9 mouse cellular contexts compared by ENCODE assay signal in genomic region chr2:90903398-90903797, GRCm38 (mm10). TPM values are rescaled to one million over a fixed set of nuclear protein-coding genes. Genes with fewer than 3 reads are reported as not detected.
DNase-seq lines count a peak whose midpoint lies in the region; ATAC-seq and TF ChIP-seq lines count a peak whose summit lies in the region.
"Had no signal": no experiment of that assay in that cellular context is flagged by ENCODE, and none has a peak within 500 bp of the region (broad histone marks: within the 10 kb centered on the region; RNA-seq: fewer than 3 reads in every experiment).

No protein-coding gene starts in this region.

- no peak for TF ChIP-seq EP300 in heart, adult 2 months (IDR thresholded peaks at IDR 0.05; ENCODE audit: insufficient read depth, low read depth, low read length)
- no peak for TF ChIP-seq EP300 in liver, embryonic 14.5 days (IDR thresholded peaks at IDR 0.05; ENCODE audit: low read depth)

- no peak for DNase-seq in heart, adult 2 months
- DNase-seq in heart, postnatal 36 days = no peak
- no peak for DNase-seq in liver, embryonic 14.5 days (ENCODE audit: low read depth in 3 of 3, low spot score in 3 of 3)
- DNase-seq in retina, embryonic 14.5 days (ENCODE audit: low spot score) = no peak
- no peak for DNase-seq in ovary, postnatal 14 days (ENCODE audit: low spot score)
- DNase-seq in lung, adult 18-20 months = no peak

- H3K79me3 ChIP-seq in C2C12 (ENCODE audit: low read depth) = peaks cover 27% of the 10 kb centered on the region

- TF ChIP-seq CTCF in heart, adult 2 months (IDR thresholded peaks at IDR 0.05) = no peak
- TF ChIP-seq CTCF in C2C12 (IDR thresholded peaks at IDR 0.05; ENCODE audit: control insufficient read depth, insufficient read depth, insufficient read length) = no peak
- no peak for TF ChIP-seq CTCF in liver, embryonic 14.5 days (IDR thresholded peaks at IDR 0.05; ENCODE audit: low read depth)

- WGBS in heart, adult 2 months = 59% methylated on average over 2 of the region's 2 CpGs
- WGBS in forebrain, embryonic 15.5 days = 84% methylated on average over 2 of the region's 2 CpGs
- 77% methylated on average over 2 of the region's 2 CpGs for WGBS in liver, embryonic 14.5 days (ENCODE audit: insufficient replicate concordance)

- peak overlapping the region; percentile 56 for H3K4me2 ChIP-seq in forebrain, embryonic 15.5 days (replicated peaks)
- peak overlapping the region; percentile 81 for H3K4me2 ChIP-seq in liver, embryonic 14.5 days (ENCODE audit: low read depth)

- no peak overlapping the region; the same call in 1 of the 2 replicates for H3K9ac ChIP-seq in heart, adult 2 months (ENCODE audit: low read depth, low read length)
- peak overlapping the region; percentile 89; the same call in 1 of the 2 replicates for H3K9ac ChIP-seq in forebrain, embryonic 15.5 days (replicated peaks)
- H3K9ac ChIP-seq in liver, embryonic 14.5 days (replicated peaks) = peak overlapping the region; percentile 87

- H3K27me3 ChIP-seq in heart, adult 2 months (ENCODE audit: control insufficient read depth, insufficient read depth, low read length) = no peaks in the 10 kb centered on the region
- no peaks in the 10 kb centered on the region for H3K27me3 ChIP-seq in C2C12 (ENCODE audit: control insufficient read depth, insufficient read depth, insufficient read length)
- H3K27me3 ChIP-seq in forebrain, embryonic 15.5 days = no peaks in the 10 kb centered on the region
- no peaks in the 10 kb centered on the region for H3K27me3 ChIP-seq in liver, embryonic 14.5 days (ENCODE audit: control insufficient read depth, insufficient read depth, low read length)

- no peak overlapping the region for H3ac ChIP-seq in C2C12 (ENCODE audit: control insufficient read depth, insufficient read length, low read depth)

- no peaks in the 10 kb centered on the region for H3K79me2 ChIP-seq in heart, adult 2 months (replicated peaks; ENCODE audit: control insufficient read depth, insufficient read depth, low read length)
- H3K79me2 ChIP-seq in C2C12 (ENCODE audit: control insufficient read depth, insufficient read depth) = peaks cover 61% of the 10 kb centered on the region

- intact Hi-C loops in heart, adult 2 months (cut with DNase I) = loop anchor here (5.0 kb wide), 3 partner anchors 36 to 299 kb away; partner anchors contain the start of genes Acp2, Mtch2 and Nr1h3
- intact Hi-C loops in heart, postnatal 36 days (cut with DNase I) = loop anchor here (5.0 kb wide), 1 partner anchor 299 kb away; the partner anchor contains the start of genes Acp2 and Nr1h3

- peak overlapping the region; percentile 75 for H3K4me3 ChIP-seq in heart, adult 2 months
- H3K4me3 ChIP-seq in C2C12 (ENCODE audit: insufficient read depth, poor library complexity, severe bottlenecking) = peak overlapping the region; percentile 91
- H3K4me3 ChIP-seq in forebrain, embryonic 15.5 days = peak overlapping the region; percentile 81
- peak overlapping the region; percentile 78 to 83 for H3K4me3 ChIP-seq in liver, embryonic 14.5 days (ENCODE audit: insufficient read depth in 1 of 2, low read depth in 2 of 2, low read length in 2 of 2)

- no peak for TF ChIP-seq POLR2A in heart, adult 2 months (IDR thresholded peaks at IDR 0.05; ENCODE audit: insufficient read depth, low read depth, low read length)

- no peak for ATAC-seq in forebrain, embryonic 15.5 days (replicated peaks)
- ATAC-seq in liver, embryonic 14.5 days (ENCODE audit: insufficient read depth) = no peak

- no peaks in the 10 kb centered on the region for H3K9me3 ChIP-seq in forebrain, embryonic 15.5 days
- no peaks in the 10 kb centered on the region for H3K9me3 ChIP-seq in liver, embryonic 14.5 days (ENCODE audit: control insufficient read depth, low read length)

- peak overlapping the region; percentile 96 for H3K27ac ChIP-seq in heart, adult 2 months
- 0 out of 2 replicates have a peak overlapping the region, but pooled peaks have one; percentile 93 for H3K27ac ChIP-seq in forebrain, embryonic 15.5 days (replicated peaks)
- H3K27ac ChIP-seq in liver, embryonic 14.5 days = peak overlapping the region; percentile 64; the same call in 1 of the 2 replicates

- peaks cover 9% of the 10 kb centered on the region for H3K4me1 ChIP-seq in heart, adult 2 months (ENCODE audit: control insufficient read depth, insufficient read depth, low read length)
- H3K4me1 ChIP-seq in forebrain, embryonic 15.5 days = peaks cover 36% of the 10 kb centered on the region
- peaks cover 11 to 17% of the 10 kb centered on the region in 2 experiments for H3K4me1 ChIP-seq in liver, embryonic 14.5 days (replicated peaks; ENCODE audit: control insufficient read depth in 2 of 2, insufficient read depth in 2 of 2, low read length in 1 of 2)

- 0 out of 2 replicates have a peak, but pooled peaks cover 2% of the 10 kb centered on the region for H3K36me3 ChIP-seq in heart, adult 2 months (ENCODE audit: control insufficient read depth, insufficient read depth, low read length)
- peaks cover 62% of the 10 kb centered on the region for H3K36me3 ChIP-seq in C2C12 (ENCODE audit: control insufficient read depth, insufficient read depth)
- H3K36me3 ChIP-seq in forebrain, embryonic 15.5 days = peaks cover 43% of the 10 kb centered on the region
- H3K36me3 ChIP-seq in liver, embryonic 14.5 days (replicated peaks; ENCODE audit: control insufficient read depth, insufficient read depth, low read depth) = peaks cover 28% of the 10 kb centered on the region

TF ChIP-seq in C2C12, 6 proteins besides CTCF, POLR2A, EP300 and RAD21:
- TF ChIP-seq MYOD1 (IDR thresholded peaks at IDR 0.05; ENCODE audit: control insufficient read depth, insufficient read length, low read depth) (no peak), USF1 (IDR thresholded peaks at IDR 0.05; ENCODE audit: low read depth) (no peak), CEBPB (IDR thresholded peaks at IDR 0.05; ENCODE audit: low read depth) (peak; percentile 57), MAX (IDR thresholded peaks at IDR 0.05) (no peak), MYOG (IDR thresholded peaks at IDR 0.05; ENCODE audit: control insufficient read depth, extremely low read depth, insufficient read length) (no peak), FOSL1 (IDR thresholded peaks at IDR 0.05; ENCODE audit: insufficient read depth, low read length, poor library complexity, severe bottlenecking) (no peak)
TF ChIP-seq in C2C12: peak in this region for 1.

RNA-seq across cellular contexts. Expression of gene Kbtbd4, which starts 1.1 kb away (rescaled TPM):
- total RNA-seq in heart, adult 2 months (2021) = 10 to 100 TPM; 20.6 to 23.4 TPM
- polyA plus RNA-seq in heart, adult 2 months (2012; rRNA removed) = 14.0 and 23.3 TPM in 2 replicates
- 10 to 100 TPM; 22.1 to 23.8 TPM for total RNA-seq in heart, postnatal 36 days (2021)
- polyA plus RNA-seq in C2C12 (2012; fragmentation: generic; extraction: Trizol) = 17.3 TPM
- 58.7 and 63.8 TPM in 2 replicates for polyA plus RNA-seq in forebrain, embryonic 15.5 days (2015; fragmentation: Nextera tagmentation; extraction: Ambion mirVana)
- 7.9 and 8.8 TPM in 2 replicates for polyA plus RNA-seq in liver, embryonic 14.5 days (2012; rRNA removed)
- 13.4 and 14.6 TPM in 2 replicates for polyA plus RNA-seq in liver, embryonic 14.5 days (2014; fragmentation: Nextera tagmentation; extraction: Ambion mirVana)

RNA-seq across cellular contexts. Expression of gene Ndufs3, which starts 1.2 kb away (rescaled TPM):
- total RNA-seq in heart, adult 2 months (2021) = 100 to 1,000 TPM; 770 to 910 TPM
- 596 and 1,142 TPM in 2 replicates for polyA plus RNA-seq in heart, adult 2 months (2012; rRNA removed)
- 100 to 1,000 TPM; 797 to 891 TPM for total RNA-seq in heart, postnatal 36 days (2021)
- polyA plus RNA-seq in C2C12 (2012; fragmentation: generic; extraction: Trizol) = 150 TPM
- 213 and 219 TPM in 2 replicates for polyA plus RNA-seq in forebrain, embryonic 15.5 days (2015; fragmentation: Nextera tagmentation; extraction: Ambion mirVana)
- 73.4 and 79.0 TPM in 2 replicates for polyA plus RNA-seq in liver, embryonic 14.5 days (2012; rRNA removed)
- polyA plus RNA-seq in liver, embryonic 14.5 days (2014; fragmentation: Nextera tagmentation; extraction: Ambion mirVana) = 138 and 144 TPM in 2 replicates

RNA-seq across cellular contexts. Expression of gene C1qtnf4, which starts 17.7 kb away (rescaled TPM):
- 1 to 10 TPM; 4.2 to 4.4 TPM for total RNA-seq in heart, adult 2 months (2021)
- polyA plus RNA-seq in heart, adult 2 months (2012; rRNA removed) = 6.4 and 8.4 TPM in 2 replicates
- 1 to 10 TPM; 2.6 to 5.1 TPM for total RNA-seq in heart, postnatal 36 days (2021)
- polyA plus RNA-seq in C2C12 (2012; fragmentation: generic; extraction: Trizol) = 0.02 TPM
- 68.5 and 70.6 TPM in 2 replicates for polyA plus RNA-seq in forebrain, embryonic 15.5 days (2015; fragmentation: Nextera tagmentation; extraction: Ambion mirVana)
- 1.9 and 2.2 TPM in 2 replicates for polyA plus RNA-seq in liver, embryonic 14.5 days (2012; rRNA removed)
- polyA plus RNA-seq in liver, embryonic 14.5 days (2014; fragmentation: Nextera tagmentation; extraction: Ambion mirVana) = 2.5 and 2.7 TPM in 2 replicates
- total RNA-seq: monocyte, adult 5-6 weeks had no signal

RNA-seq across cellular contexts. Expression of gene Celf1, which starts 36.8 kb away (rescaled TPM):
- total RNA-seq in heart, adult 2 months (2021) = 10 to 100 TPM; 69.2 to 77.7 TPM
- 39.2 and 74.0 TPM in 2 replicates for polyA plus RNA-seq in heart, adult 2 months (2012; rRNA removed)
- 10 to 100 TPM; 72.6 to 75.3 TPM for total RNA-seq in heart, postnatal 36 days (2021)
- 34.8 TPM for polyA plus RNA-seq in C2C12 (2012; fragmentation: generic; extraction: Trizol)
- polyA plus RNA-seq in forebrain, embryonic 15.5 days (2015; fragmentation: Nextera tagmentation; extraction: Ambion mirVana) = 132 and 136 TPM in 2 replicates
- polyA plus RNA-seq in liver, embryonic 14.5 days (2012; rRNA removed) = 35.6 and 37.9 TPM in 2 replicates
- 33.5 and 38.4 TPM in 2 replicates for polyA plus RNA-seq in liver, embryonic 14.5 days (2014; fragmentation: Nextera tagmentation; extraction: Ambion mirVana)

RNA-seq across cellular contexts. Expression of gene Mtch2, which starts 56.4 kb away (rescaled TPM):
- total RNA-seq in heart, adult 2 months (2021) = 100 to 1,000 TPM; 171 to 197 TPM
- polyA plus RNA-seq in heart, adult 2 months (2012; rRNA removed) = 137 and 261 TPM in 2 replicates
- total RNA-seq in heart, postnatal 36 days (2021) = 100 to 1,000 TPM; 194 to 211 TPM
- polyA plus RNA-seq in C2C12 (2012; fragmentation: generic; extraction: Trizol) = 146 TPM
- 266 and 283 TPM in 2 replicates for polyA plus RNA-seq in forebrain, embryonic 15.5 days (2015; fragmentation: Nextera tagmentation; extraction: Ambion mirVana)
- polyA plus RNA-seq in liver, embryonic 14.5 days (2012; rRNA removed) = 43.9 and 52.2 TPM in 2 replicates
- 128 and 135 TPM in 2 replicates for polyA plus RNA-seq in liver, embryonic 14.5 days (2014; fragmentation: Nextera tagmentation; extraction: Ambion mirVana)
